Comparison of ENCODE assay signal across 22 mouse cellular contexts in genomic region chr10:98864851-98865250, GRCm38 (mm10). TPM values are rescaled to one million over a fixed set of nuclear protein-coding genes. Genes with fewer than 3 reads are reported as not detected.
DNase-seq lines count a peak whose midpoint lies in the region; ATAC-seq and TF ChIP-seq lines count a peak whose summit lies in the region.
"Had no signal": no experiment of that assay in that cellular context is flagged by ENCODE, and none has a peak within 500 bp of the region (broad histone marks: within the 10 kb centered on the region; RNA-seq: fewer than 3 reads in every experiment).

No protein-coding gene starts in this region.

- no peak for TF ChIP-seq POLR2A in small intestine, adult 2 months (IDR thresholded peaks at IDR 0.05; ENCODE audit: low read depth, low read length)

- no peaks in the 10 kb centered on the region for H3K36me3 ChIP-seq in lung, embryonic 16.5 days (ENCODE audit: control insufficient read depth, insufficient read depth, low read length)
- H3K36me3 ChIP-seq in intestine, embryonic 16.5 days (ENCODE audit: control insufficient read depth, insufficient read depth, low read length), result no peaks in the 10 kb centered on the region
- no peaks in the 10 kb centered on the region for H3K36me3 ChIP-seq in kidney, embryonic 16.5 days (ENCODE audit: insufficient read depth, low read length)
- no peaks in the 10 kb centered on the region for H3K36me3 ChIP-seq in small intestine, adult 2 months (ENCODE audit: control insufficient read depth, insufficient read depth, low read length)
- H3K36me3 ChIP-seq: embryonic facial prominence, embryonic 15.5 days; forebrain, embryonic 10.5 days; G1E; heart, embryonic 12.5 days; midbrain, embryonic 10.5 days; neural tube, embryonic 12.5 days had no signal

- H3K4me3 ChIP-seq in lung, embryonic 16.5 days (ENCODE audit: low read length), result no peak overlapping the region
- no peak overlapping the region for H3K4me3 ChIP-seq in intestine, embryonic 16.5 days (ENCODE audit: low read length)
- no peak overlapping the region for H3K4me3 ChIP-seq in kidney, embryonic 16.5 days (ENCODE audit: low read length)
- no peak overlapping the region for H3K4me3 ChIP-seq in small intestine, adult 2 months (ENCODE audit: low read depth, low read length)
- H3K4me3 ChIP-seq: embryonic facial prominence, embryonic 15.5 days; forebrain, embryonic 10.5 days; heart, embryonic 12.5 days; layer of hippocampus, adult 2 months; midbrain, embryonic 10.5 days; neural tube, embryonic 12.5 days had no signal

- no peak overlapping the region for H3K4me2 ChIP-seq in lung, embryonic 16.5 days (ENCODE audit: low read depth, low read length)
- H3K4me2 ChIP-seq in intestine, embryonic 16.5 days (ENCODE audit: low read depth, low read length), result no peak overlapping the region
- H3K4me2 ChIP-seq in kidney, embryonic 16.5 days (replicated peaks; ENCODE audit: low read depth, low read length), result no peak overlapping the region
- H3K4me2 ChIP-seq: embryonic facial prominence, embryonic 15.5 days; heart, embryonic 12.5 days; neural tube, embryonic 12.5 days had no signal

- ATAC-seq in lung, embryonic 16.5 days (ENCODE audit: low read depth), result peak; percentile 64; the same call in 1 of the 2 replicates
- peak; percentile 63 for ATAC-seq in intestine, embryonic 16.5 days
- peak; percentile 90 for ATAC-seq in kidney, embryonic 16.5 days (ENCODE audit: low FRiP score, low TSS enrichment)
- ATAC-seq: CD4-positive, CD25-positive, alpha-beta regulatory T cell, adult 4 months; hindbrain, postnatal 0 days had no signal

- H3K4me1 ChIP-seq in lung, embryonic 16.5 days (replicated peaks; ENCODE audit: control insufficient read depth, insufficient read depth, low read length), result no peaks in the 10 kb centered on the region
- H3K4me1 ChIP-seq in intestine, embryonic 16.5 days (ENCODE audit: control insufficient read depth, insufficient read depth, low read length), result no peaks in the 10 kb centered on the region
- H3K4me1 ChIP-seq in kidney, embryonic 16.5 days (ENCODE audit: insufficient read depth, low read length), result peaks cover 7% of the 10 kb centered on the region; the same call in 1 of the 2 replicates
- H3K4me1 ChIP-seq in small intestine, adult 2 months (ENCODE audit: control insufficient read depth, insufficient read depth, insufficient read length, low read length), result peaks cover 8% of the 10 kb centered on the region; the same call in 1 of the 2 replicates
- H3K4me1 ChIP-seq: embryonic facial prominence, embryonic 15.5 days; forebrain, embryonic 10.5 days; midbrain, embryonic 10.5 days; neural tube, embryonic 12.5 days had no signal

- H3K27me3 ChIP-seq in lung, embryonic 16.5 days (ENCODE audit: control insufficient read depth, insufficient read depth, low read depth, low read length), result no peaks in the 10 kb centered on the region
- no peaks in the 10 kb centered on the region for H3K27me3 ChIP-seq in intestine, embryonic 16.5 days (replicated peaks; ENCODE audit: control insufficient read depth, insufficient read depth, low read length)
- H3K27me3 ChIP-seq in kidney, embryonic 16.5 days (ENCODE audit: insufficient read depth, low read length), result no peaks in the 10 kb centered on the region
- H3K27me3 ChIP-seq in small intestine, adult 2 months (ENCODE audit: control insufficient read depth, insufficient read depth, low read length), result no peaks in the 10 kb centered on the region
- H3K27me3 ChIP-seq: embryonic facial prominence, embryonic 15.5 days; heart, embryonic 12.5 days; neural tube, embryonic 12.5 days had no signal

- no peak for DNase-seq in lung, postnatal 10 days
- DNase-seq in thymus, postnatal 25 days, result no peak
- DNase-seq in adrenal gland, postnatal 36 days, result no peak
- no peak for DNase-seq in adrenal gland, postnatal 25 days
- DNase-seq: cerebellum, postnatal 36 days; gastrocnemius, postnatal 36 days; liver; lung, adult 2 months; thymus, postnatal 4 days had no signal

- H3K27ac ChIP-seq in lung, embryonic 16.5 days (ENCODE audit: low read length), result peak overlapping the region; percentile 68
- peak overlapping the region; percentile 38 for H3K27ac ChIP-seq in intestine, embryonic 16.5 days (ENCODE audit: low read length)
- H3K27ac ChIP-seq in kidney, embryonic 16.5 days (ENCODE audit: low read length), result peak overlapping the region; percentile 77
- H3K27ac ChIP-seq in small intestine, adult 2 months (ENCODE audit: insufficient read depth, low read depth, low read length), result peak overlapping the region; percentile 90
- H3K27ac ChIP-seq: embryonic facial prominence, embryonic 15.5 days; forebrain, embryonic 10.5 days; hindbrain, postnatal 0 days; layer of hippocampus, adult 2 months; midbrain, embryonic 10.5 days; neural tube, embryonic 12.5 days had no signal

- WGBS in lung, embryonic 16.5 days, result 45% methylated on average over 3 of the region's 3 CpGs
- 53% methylated on average over 3 of the region's 3 CpGs for WGBS in intestine, embryonic 16.5 days
- 53% methylated on average over 3 of the region's 3 CpGs for WGBS in kidney, embryonic 16.5 days
- WGBS in small intestine, adult 2 months, result 52% methylated on average over 3 of the region's 3 CpGs

- no peak for TF ChIP-seq CTCF in small intestine, adult 2 months (IDR thresholded peaks at IDR 0.05; ENCODE audit: extremely low read depth, insufficient read length, insufficient replicate concordance, low read depth, low read length)

- H3K9ac ChIP-seq in lung, embryonic 16.5 days (ENCODE audit: low read length), result no peak overlapping the region
- H3K9ac ChIP-seq in intestine, embryonic 16.5 days (ENCODE audit: low read depth, low read length), result no peak overlapping the region
- H3K9ac ChIP-seq in kidney, embryonic 16.5 days (replicated peaks; ENCODE audit: low read length), result no peak overlapping the region
- H3K9ac ChIP-seq: embryonic facial prominence, embryonic 15.5 days; heart, embryonic 12.5 days; neural tube, embryonic 12.5 days had no signal

- H3K9me3 ChIP-seq in lung, embryonic 16.5 days (ENCODE audit: control insufficient read depth, low read length), result no peaks in the 10 kb centered on the region
- H3K9me3 ChIP-seq in intestine, embryonic 16.5 days (ENCODE audit: control insufficient read depth, low read length), result no peaks in the 10 kb centered on the region
- H3K9me3 ChIP-seq in kidney, embryonic 16.5 days (ENCODE audit: low read length), result no peaks in the 10 kb centered on the region
- H3K9me3 ChIP-seq: embryonic facial prominence, embryonic 15.5 days; forebrain, embryonic 10.5 days; G1E; heart, embryonic 12.5 days; midbrain, embryonic 10.5 days; neural tube, embryonic 12.5 days had no signal

RNA-seq across cellular contexts. Expression of gene Atp2b1, which starts 49.4 kb away (rescaled TPM):
- 202 and 205 TPM in 2 replicates for polyA plus RNA-seq in lung, embryonic 16.5 days (2015; fragmentation: Nextera tagmentation; extraction: Ambion mirVana)
- 149 and 151 TPM in 2 replicates for polyA plus RNA-seq in intestine, embryonic 16.5 days (2015; fragmentation: Nextera tagmentation; extraction: Ambion mirVana)
- 164 and 182 TPM in 2 replicates for polyA plus RNA-seq in kidney, embryonic 16.5 days (2015; fragmentation: Nextera tagmentation; extraction: Ambion mirVana)
- polyA plus RNA-seq in small intestine, adult 2 months (2012; rRNA removed), result 4.1 and 7.3 TPM in 2 replicates
- 10 to 100 TPM; 50.1 to 57.9 TPM for total RNA-seq in adrenal gland, postnatal 36 days (2021)
- 48.2 and 54.6 TPM in 2 replicates for total RNA-seq in adrenal gland, postnatal 25 days (2021)

Comparison
In these comparisons a context has a peak if more than half of its experiments do, and no peak if none do; other contexts are left out.
1. H3K27ac ChIP-seq: peak in every context shown above with its lines; median percentile 90 in small intestine, adult 2 months; 77 in kidney, embryonic 16.5 days; 68 in lung, embryonic 16.5 days; 38 in intestine, embryonic 16.5 days.
2. RNA of gene Atp2b1, which starts 49.4 kb away (polyA plus RNA-seq): 202 to 205 TPM in lung, embryonic 16.5 days, 164 to 182 TPM in kidney, embryonic 16.5 days and 149 to 151 TPM in intestine, embryonic 16.5 days; 4.1 to 7.3 TPM in small intestine, adult 2 months; every median in the first group is over 10 times any median in the second.
3. Peak in every context shown above with its lines, with median percentiles within 50 percentile points of each other: ATAC-seq.